Mouse (Mus musculus) adrenal gland, postnatal 4 days (tissue): ENCODE data around the gene Vapa. TPM values are rescaled to one million over a fixed set of nuclear protein-coding genes. Genes with fewer than 3 reads are reported as not detected.

Experiments used
- DNase-seq, 2 experiments: peaks; one replicate each; pipeline ENCODE4 v3.0.0; 2021 to 2022; ENCODE audit warnings: low spot score in 2 of 2, mixed read lengths in 2 of 2
- total RNA-seq, 2 experiments: library from RNA; stranded (reverse); gene quantifications; 2 replicates each; pipeline ENCODE4 v1.2.3; 2021

Gene Vapa
- total RNA-seq, 2 experiments from 2014 or later: 141 to 143 TPM

- no peak for DNase-seq
Measured at GRCm38 (mm10) chr17:65626301-65626700, 12.9 kb upstream of the Vapa start.

GRCm38 (mm10) chr17:65625563-65625962 lies 12.2 kb upstream of the Vapa start:
- DNase-seq: no peak

DNA sequence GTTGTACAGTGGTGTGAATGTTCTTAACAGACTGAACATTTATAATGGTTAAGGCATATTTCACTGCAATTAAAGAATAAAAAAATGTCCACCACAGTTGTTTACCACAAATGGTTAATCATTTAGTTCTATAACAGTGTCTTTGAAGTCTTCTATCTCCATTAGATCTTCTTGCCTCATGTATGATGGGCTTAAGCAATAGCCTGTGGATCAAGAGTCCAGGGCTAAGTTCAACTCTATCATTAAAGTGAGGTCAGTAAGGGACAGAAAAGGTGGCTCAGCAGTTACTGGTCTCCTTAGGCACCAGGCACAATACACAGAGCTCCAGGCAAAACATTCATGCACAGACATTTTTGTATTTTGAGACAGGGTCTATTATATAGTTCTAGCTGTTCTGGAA lies 9.8 kb upstream of the Vapa start:
- no peak for DNase-seq

DNA sequence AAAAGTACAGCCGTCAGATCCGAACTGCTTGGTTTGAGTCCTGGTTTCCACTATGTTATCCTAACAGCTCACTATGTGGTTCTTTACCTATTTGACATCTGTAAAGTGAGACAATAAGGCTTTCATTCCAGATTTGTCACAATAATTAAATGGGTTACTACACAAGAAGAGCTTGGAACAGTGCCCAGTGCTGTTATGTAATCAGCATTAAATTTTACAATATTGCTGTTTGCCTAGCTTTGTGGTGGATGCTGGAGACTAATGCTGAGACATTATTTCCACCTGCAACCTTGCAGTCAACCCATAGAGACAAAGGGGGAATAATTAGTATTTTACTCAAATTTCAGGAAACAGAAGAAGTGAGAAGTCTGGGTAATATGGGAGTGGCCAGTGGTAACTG lies 5.1 kb upstream of the Vapa start:
- no peak for DNase-seq

GRCm38 (mm10) chr17:65615678-65616077 lies 2.3 kb upstream of the Vapa start:
- DNase-seq: no peak

- no peak for DNase-seq
Measured at GRCm38 (mm10) chr17:65614431-65614830, 1.1 kb upstream of the Vapa start.

GRCm38 (mm10) chr17:65613142-65613462 lies 253 bp downstream of the Vapa start:
- no peak for DNase-seq

DNA sequence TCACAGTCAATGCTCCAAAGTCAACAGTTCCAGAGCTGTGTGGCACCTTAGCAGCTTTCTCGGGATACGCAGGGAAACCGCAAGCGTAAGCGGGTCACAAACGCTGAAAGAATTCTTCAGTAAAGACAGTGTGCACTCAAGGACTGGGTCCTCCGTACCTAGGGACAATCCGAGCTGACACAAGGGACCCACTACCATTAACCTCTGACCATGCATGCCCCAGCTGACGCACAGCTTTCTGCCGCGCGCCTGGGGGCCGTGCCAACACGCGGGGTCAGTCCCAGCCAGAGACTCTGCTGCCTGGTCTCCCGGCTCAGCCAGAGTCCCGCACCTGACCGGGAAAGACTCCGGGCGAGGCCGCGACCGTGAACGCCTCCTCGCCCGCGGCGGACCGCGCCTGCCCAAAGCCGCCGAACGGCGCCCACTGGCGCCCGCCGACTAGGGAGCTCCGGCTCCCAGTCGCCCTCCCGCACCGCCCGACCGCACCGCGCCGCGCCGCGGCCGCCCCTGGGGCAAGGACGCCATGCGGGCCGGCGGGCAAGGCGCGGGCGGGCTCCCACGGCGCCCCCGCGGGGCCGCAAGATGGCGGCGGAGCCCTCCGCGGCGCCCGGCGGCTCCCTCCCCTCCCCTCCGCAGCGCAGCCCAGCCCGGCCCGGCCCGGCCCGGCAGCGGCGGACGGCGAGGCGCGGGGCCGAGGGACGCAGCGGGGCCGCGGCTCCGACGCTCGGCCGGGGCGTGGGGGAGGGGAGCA lies 789 bp downstream of the Vapa start:
- DNase-seq: no peak

DNA sequence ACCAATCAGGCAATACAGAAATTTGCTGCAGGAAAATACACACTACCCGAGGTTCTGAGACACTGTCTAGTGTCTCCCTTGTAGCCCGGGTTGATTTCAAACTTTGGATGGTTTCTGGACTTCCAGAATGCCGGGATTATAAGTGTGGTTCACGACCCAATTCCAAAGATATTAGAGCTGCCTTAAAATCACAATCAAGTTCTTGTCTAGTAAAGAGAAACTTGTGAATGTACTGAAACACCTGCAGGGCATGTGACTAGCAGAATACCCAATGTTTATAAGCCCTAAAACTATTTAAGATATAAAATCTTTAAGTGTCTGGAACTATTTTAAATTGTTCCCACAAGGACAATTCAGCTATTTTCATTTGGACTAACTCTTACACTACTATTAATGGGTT lies 1.6 kb downstream of the Vapa start:
- DNase-seq: no peak

DNA sequence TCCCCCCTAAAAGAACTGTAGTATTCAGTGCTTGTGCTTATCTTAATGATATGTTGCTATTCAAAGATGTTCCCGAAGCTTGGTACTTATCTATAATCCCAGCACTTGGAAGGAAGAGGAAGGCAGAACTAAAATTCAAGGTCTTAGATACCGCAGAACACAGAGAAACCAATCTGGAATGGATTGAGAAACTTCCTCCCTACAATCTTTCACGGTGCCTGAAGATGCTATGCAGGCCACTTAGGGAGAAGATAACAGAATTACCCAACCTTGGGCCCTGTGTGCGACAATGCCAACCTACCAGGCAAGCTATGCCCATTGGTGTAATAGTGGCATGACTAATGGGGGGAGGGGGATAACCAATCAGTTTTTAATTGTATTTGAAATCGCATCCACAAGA lies 4.6 kb downstream of the Vapa start:
- no peak for DNase-seq

- no peak for DNase-seq
Measured at GRCm38 (mm10) chr17:65608312-65608687, 5.1 kb downstream of the Vapa start.

DNA sequence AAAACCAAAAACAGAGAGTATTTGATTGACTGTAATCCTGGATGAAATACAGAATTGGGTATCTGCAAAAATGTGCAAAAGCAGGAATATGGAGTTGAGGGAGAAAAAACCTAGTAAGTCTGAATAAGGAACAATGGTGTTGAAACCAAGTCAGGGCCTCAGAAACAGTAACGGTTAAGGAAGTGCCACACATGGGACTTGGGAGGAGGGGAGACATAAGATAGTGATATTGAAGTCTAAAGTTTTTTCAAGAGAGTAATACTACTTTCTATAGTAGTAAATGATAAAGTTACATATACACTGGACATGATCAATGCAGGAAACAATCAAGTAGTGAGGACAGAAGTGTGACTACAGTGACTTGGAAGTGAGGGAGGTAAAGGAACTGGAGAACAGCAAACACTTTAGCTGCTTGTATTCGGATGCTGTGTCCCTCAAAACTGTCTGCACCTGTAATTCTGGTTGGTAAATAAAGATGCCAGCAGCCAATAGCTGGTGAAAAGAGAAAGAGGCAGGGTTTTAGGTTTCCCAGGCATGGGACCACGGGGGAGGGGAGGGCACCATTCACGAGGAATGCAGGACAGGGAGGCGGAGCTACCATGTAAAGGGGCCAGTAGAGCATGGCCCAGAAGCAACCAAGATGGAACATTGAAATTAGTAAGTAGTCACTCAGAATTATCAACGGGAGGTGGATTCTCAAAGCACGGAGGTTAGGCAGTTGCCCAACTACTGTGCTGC lies 5.6 kb downstream of the Vapa start:
- DNase-seq: no peak

DNA sequence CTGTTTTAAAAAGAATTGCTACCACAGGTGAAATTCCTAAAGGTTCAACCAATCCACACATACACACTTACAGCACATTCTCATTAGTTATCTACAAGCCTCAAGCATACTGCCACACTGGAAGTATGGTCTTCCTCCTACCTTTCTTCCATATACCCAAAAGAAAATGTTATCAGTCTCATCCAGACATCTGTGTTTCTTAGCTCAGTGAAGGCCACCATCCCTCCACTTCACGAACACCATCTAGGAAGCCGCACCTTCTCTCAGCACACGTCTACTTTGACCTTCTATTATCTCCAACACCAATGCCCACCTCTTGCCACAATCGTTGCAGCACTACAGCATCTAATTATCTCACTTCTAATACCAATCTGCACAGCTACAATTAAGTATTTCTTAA lies 7.3 kb downstream of the Vapa start:
- DNase-seq: no peak

- DNase-seq: no peak
Measured at GRCm38 (mm10) chr17:65604892-65605291, 8.5 kb downstream of the Vapa start.

GRCm38 (mm10) chr17:65604315-65604714 lies 9.0 kb downstream of the Vapa start:
- DNase-seq: no peak

GRCm38 (mm10) chr17:65597857-65598486 lies 15.4 kb downstream of the Vapa start:
- no peak for DNase-seq

DNA sequence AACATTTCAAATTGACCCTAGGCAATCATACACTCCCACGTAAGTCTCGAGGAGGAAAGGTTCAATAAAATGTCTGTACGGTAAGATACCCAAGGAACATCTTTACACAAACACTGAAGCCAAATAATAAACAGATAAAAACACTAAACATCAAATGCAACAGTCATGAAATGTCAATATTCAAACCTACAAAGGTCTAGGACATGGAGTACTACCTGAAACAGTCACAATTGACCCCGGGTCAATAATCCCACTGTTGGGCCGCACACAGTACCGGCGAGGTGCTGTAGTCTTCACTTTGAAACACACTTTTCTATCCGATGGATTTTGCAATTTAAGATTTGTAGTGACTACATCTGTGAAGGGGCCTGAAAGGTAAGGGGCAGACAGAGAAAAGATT lies 18.7 kb downstream of the Vapa start:
- no peak for DNase-seq

DNA sequence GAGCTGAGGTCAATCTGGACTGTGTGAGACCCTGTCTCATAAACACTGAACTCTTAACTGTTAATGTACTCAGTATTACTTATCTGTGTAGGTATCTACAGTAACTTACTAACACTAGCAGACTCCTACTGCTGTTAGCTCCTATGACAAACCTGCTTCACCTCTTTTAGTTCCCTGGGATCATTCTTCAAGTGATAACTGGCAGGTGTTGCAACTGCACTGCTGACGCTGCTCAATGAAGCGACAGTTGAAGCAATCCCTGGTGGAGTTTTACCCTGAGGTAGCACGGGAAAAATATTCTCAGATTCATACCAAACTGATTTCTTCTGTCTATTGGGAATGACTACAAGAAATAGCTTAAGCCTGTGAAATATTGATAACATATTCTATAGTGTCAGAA lies 26.5 kb downstream of the Vapa start:
- DNase-seq: no peak

GRCm38 (mm10) chr17:65581440-65581839 lies 31.9 kb downstream of the Vapa start:
- no peak for DNase-seq

DNA sequence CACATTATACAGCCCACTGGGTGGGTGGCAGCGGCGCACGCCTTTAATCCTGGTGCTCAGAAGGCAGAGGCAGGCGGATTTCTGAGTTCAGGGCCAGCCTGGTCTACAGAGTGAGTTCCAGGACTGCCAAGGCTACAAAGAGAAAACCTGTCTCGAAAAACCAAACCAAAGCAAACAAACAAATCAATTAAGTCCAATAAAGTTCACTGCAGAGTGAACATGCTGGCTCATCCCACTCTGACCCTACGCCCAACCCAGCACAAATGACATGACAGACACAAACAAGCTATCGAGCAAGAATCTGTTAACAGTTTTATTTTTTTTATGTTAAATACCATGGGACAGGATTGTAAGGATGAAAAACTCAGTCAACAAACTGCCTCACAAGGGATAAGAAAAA lies 33.6 kb downstream of the Vapa start:
- no peak for DNase-seq

DNA sequence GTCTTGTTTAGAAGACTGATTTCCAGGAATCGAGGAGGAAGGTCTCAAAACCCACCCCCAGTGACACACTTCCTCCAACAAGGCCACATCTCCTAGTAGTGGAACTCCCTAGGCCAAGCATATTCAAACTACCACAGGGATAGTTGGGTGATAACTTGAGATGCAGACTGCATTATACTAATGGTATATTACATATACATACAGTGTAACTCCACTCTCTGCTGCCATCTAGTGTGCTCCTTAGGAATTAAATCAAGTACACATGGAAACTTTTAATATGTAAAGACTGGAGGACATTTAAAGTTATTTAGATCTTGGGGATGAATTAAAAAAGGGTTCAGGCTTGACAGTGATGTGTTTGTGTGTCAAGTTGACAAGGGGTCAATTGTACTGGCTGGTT lies 38.0 kb downstream of the Vapa start:
- no peak for DNase-seq

DNA sequence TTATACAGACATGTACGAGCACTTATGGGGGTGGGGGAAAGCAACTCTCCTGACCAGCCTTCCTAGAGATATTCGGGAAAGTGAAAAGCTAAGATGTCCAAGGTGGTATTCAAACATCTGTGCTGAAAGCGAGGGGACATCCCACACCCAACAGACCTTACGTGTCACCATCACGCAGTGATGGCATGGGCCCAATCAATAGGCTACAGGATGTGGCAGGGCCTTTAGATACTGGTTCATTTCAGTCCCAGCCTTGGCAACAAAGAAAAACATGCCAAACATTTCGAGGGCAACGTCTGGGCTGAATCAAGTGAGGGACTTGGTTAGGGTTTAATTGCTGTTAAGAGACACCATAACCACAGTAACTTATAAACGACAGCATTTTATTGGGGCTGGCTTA lies 38.5 kb downstream of the Vapa start:
- DNase-seq: no peak

DNA sequence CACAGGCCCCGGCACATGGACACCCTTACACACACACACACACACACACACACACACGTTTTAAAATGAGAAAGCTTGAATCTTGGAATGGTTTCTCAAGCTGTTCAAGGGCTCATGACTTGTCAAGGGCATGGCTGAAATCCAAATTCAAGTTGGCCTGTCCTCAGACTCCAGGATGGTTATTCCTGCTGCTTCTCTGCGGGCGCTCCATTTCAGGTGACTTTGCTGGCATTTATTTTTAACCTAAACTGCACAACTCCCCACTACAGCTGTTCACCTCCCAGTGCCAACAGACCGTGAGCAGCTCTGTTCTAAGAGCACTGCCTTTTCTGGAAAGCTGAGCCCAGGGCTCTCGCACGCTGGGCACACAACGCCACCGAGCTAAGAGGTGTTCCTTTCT lies 41.5 kb downstream of the Vapa start:
- DNase-seq: no peak
